Mouse (Mus musculus) thymus, postnatal 0 days (tissue): ENCODE data around the gene 1700084M14Rik. TPM values are rescaled to one million over a fixed set of nuclear protein-coding genes. Genes with fewer than 3 reads are reported as not detected.
"Not testable (repeated sequence)": the region's sequence is repeated elsewhere in the genome, so short reads cannot be mapped to it uniquely, and the experiment has no call there.

Source experiments
- DNase-seq: peaks from one replicate; pipeline ENCODE4 v3.0.0-alpha.2; 2015; ENCODE audit warnings: low spot score
- polyA plus RNA-seq: library from polyadenylated mRNA; unstranded; fragments of >200 nt; fragmentation: Nextera tagmentation; extraction: Ambion mirVana; gene quantifications from 2 replicates; pipeline ENCODE4 v1.2.1, GENCODE M21; 2015

Gene 1700084M14Rik
- not detected in 2 replicates for polyA plus RNA-seq

GRCm38 (mm10) chrX:91575811-91576210, at the start of gene 1700084M14Rik:
Gene 1700084M14Rik, minus strand, starts transcription at chrX:91575911.
- DNase-seq: not testable (repeated sequence)

Other genes with a start within 250 kb of the 1700084M14Rik start
- not detected in 2 replicates for gene Mageb2, start 244.2 kb downstream of the 1700084M14Rik start, polyA plus RNA-seq
- not detected in 2 replicates for gene Gm5072, start 183.4 kb downstream of the 1700084M14Rik start, polyA plus RNA-seq
- gene Gm8914, start 95.8 kb downstream of the 1700084M14Rik start, polyA plus RNA-seq: not detected in 2 replicates
- not detected in 2 replicates for gene Gm14781, start 56.3 kb upstream of the 1700084M14Rik start, polyA plus RNA-seq
- gene Mageb5, start 207.1 kb upstream of the 1700084M14Rik start, polyA plus RNA-seq: not detected in 2 replicates